Mouse (Mus musculus) intestine, embryonic 16.5 days (tissue): Measurements from ENCODE around the gene Rin3. TPM values are rescaled to one million over a fixed set of nuclear protein-coding genes. Genes with fewer than 3 reads are reported as not detected.

ENCODE experiments used
- ATAC-seq: fragments of 200-750 bp; cut with Nextera tagmentation; 2 replicates; pipeline ENCODE4 v1.8.0; 2017; ENCODE audit warnings: moderate TSS enrichment, moderate library complexity
- H3K27ac ChIP-seq: fragments of 300-500 bp; sonication (generic); 2 replicates; pipeline ENCODE4 v1.5.1; 2014; ENCODE audit warnings: mild to moderate bottlenecking, low read length
- H3K27me3 ChIP-seq: fragments of 300-500 bp; sonication (generic); replicated peaks from 2 replicates; pipeline ENCODE4 v1.6.1; 2014; ENCODE audit warnings: low read length, control low read depth, mixed read lengths; ENCODE audit not compliant: control insufficient read depth, insufficient read depth
- H3K36me3 ChIP-seq: fragments of 300-500 bp; sonication (generic); 2 replicates; pipeline ENCODE4 v1.6.1; 2014; ENCODE audit warnings: low read length, control low read depth; ENCODE audit not compliant: control insufficient read depth, insufficient read depth
- H3K4me1 ChIP-seq: fragments of 300-500 bp; sonication (generic); 2 replicates; pipeline ENCODE4 v1.6.1; 2014; ENCODE audit warnings: low read length, control low read depth, mixed read lengths; ENCODE audit not compliant: control insufficient read depth, insufficient read depth
- H3K4me2 ChIP-seq: fragments of 300-500 bp; sonication (generic); 2 replicates; pipeline ENCODE4 v1.6.1; 2014; ENCODE audit warnings: low read depth, low read length, control low read depth
- H3K4me3 ChIP-seq: fragments of 300-500 bp; sonication (generic); 2 replicates; pipeline ENCODE4 v1.5.1; 2014; ENCODE audit warnings: mild to moderate bottlenecking, low read length
- H3K9ac ChIP-seq: fragments of 300-500 bp; sonication (generic); 2 replicates; pipeline ENCODE4 v1.6.1; 2014; ENCODE audit warnings: low read depth, low read length
- H3K9me3 ChIP-seq: fragments of 300-500 bp; sonication (generic); 2 replicates; pipeline ENCODE4 v1.6.1; 2016; ENCODE audit warnings: low read length, control low read depth; ENCODE audit not compliant: control insufficient read depth
- WGBS: fragments of 180-500 bp; shearing (Covaris S2); extraction: QIAGEN DNeasy Blood & Tissue Kit; methylation state at CpG from one replicate; pipeline ENCODE4 v1.1.7; 2014; 5-methylcytosine and 5-hydroxymethylcytosine counted together
- polyA plus RNA-seq: library from polyadenylated mRNA; unstranded; fragments of >200 nt; fragmentation: Nextera tagmentation; extraction: Ambion mirVana; gene quantifications from 2 replicates; pipeline ENCODE4 v1.2.1, GENCODE M21; 2015

Rin3 gene
- polyA plus RNA-seq, 1 experiment from 2014 or later, result 10.3 TPM

- Histone ChIP-seq H3K36me3 (no peaks in the 10 kb centered on the region), H3K4me2 (no peak overlapping the region), H3K27ac (no peak overlapping the region), H3K27me3 (no peaks in the 10 kb centered on the region), H3K4me1 (peaks cover 5% of the 10 kb centered on the region; the same call in 1 of the 2 replicates), H3K9ac (no peak overlapping the region), H3K9me3 (no peaks in the 10 kb centered on the region), H3K4me3 (no peak overlapping the region)
- WGBS, result 93% methylated on average over 4 of the region's 4 CpGs
- ATAC-seq, result no peak
Observed at GRCm38 (mm10) chr12:102330188-102330587, 47.3 kb downstream of the Rin3 start.

GRCm38 (mm10) chr12:102330731-102331130, 47.9 kb downstream of the Rin3 start:
- peaks cover 5% of the 10 kb centered on the region; the same call in 1 of the 2 replicates for H3K4me1 ChIP-seq
- H3K9me3 ChIP-seq, result no peaks in the 10 kb centered on the region
- no peak overlapping the region for H3K4me2 ChIP-seq
- no peak overlapping the region for H3K27ac ChIP-seq
- H3K9ac ChIP-seq, result no peak overlapping the region
- no peak for ATAC-seq
- no peaks in the 10 kb centered on the region for H3K27me3 ChIP-seq
- H3K4me3 ChIP-seq, result no peak overlapping the region
- H3K36me3 ChIP-seq, result no peaks in the 10 kb centered on the region

- H3K27ac ChIP-seq, result no peak overlapping the region
- no peaks in the 10 kb centered on the region for H3K27me3 ChIP-seq
- no peak overlapping the region for H3K4me3 ChIP-seq
- H3K36me3 ChIP-seq, result no peaks in the 10 kb centered on the region
- 97% methylated on average over 2 of the region's 2 CpGs for WGBS
- H3K4me1 ChIP-seq, result no peaks in the 10 kb centered on the region
- no peak for ATAC-seq
- no peak overlapping the region for H3K9ac ChIP-seq
- no peak overlapping the region for H3K4me2 ChIP-seq
- H3K9me3 ChIP-seq, result no peaks in the 10 kb centered on the region
Observed at GRCm38 (mm10) chr12:102333101-102333500, 50.3 kb downstream of the Rin3 start.

- Histone ChIP-seq H3K9ac (no peak overlapping the region), H3K27me3 (no peaks in the 10 kb centered on the region), H3K36me3 (no peaks in the 10 kb centered on the region), H3K4me3 (no peak overlapping the region), H3K27ac (no peak overlapping the region), H3K4me2 (no peak overlapping the region), H3K4me1 (no peaks in the 10 kb centered on the region), H3K9me3 (no peaks in the 10 kb centered on the region)
- WGBS, result 69% methylated on average over 2 of the region's 2 CpGs
- ATAC-seq, result no peak
Observed at GRCm38 (mm10) chr12:102339085-102339484, 56.2 kb downstream of the Rin3 start.

GRCm38 (mm10) chr12:102340471-102340870, 57.6 kb downstream of the Rin3 start:
- Histone ChIP-seq H3K27ac (no peak overlapping the region), H3K4me3 (no peak overlapping the region), H3K4me1 (no peaks in the 10 kb centered on the region), H3K4me2 (no peak overlapping the region), H3K36me3 (no peaks in the 10 kb centered on the region), H3K9me3 (no peaks in the 10 kb centered on the region), H3K9ac (no peak overlapping the region), H3K27me3 (no peaks in the 10 kb centered on the region)
- 91% methylated on average over 6 of the region's 6 CpGs for WGBS
- ATAC-seq, result no peak

GRCm38 (mm10) chr12:102342147-102342546, 59.3 kb downstream of the Rin3 start:
- H3K27me3 ChIP-seq, result no peaks in the 10 kb centered on the region
- no peak overlapping the region for H3K4me3 ChIP-seq
- no peak overlapping the region for H3K9ac ChIP-seq
- H3K4me2 ChIP-seq, result no peak overlapping the region
- no peak overlapping the region for H3K27ac ChIP-seq
- H3K9me3 ChIP-seq, result no peaks in the 10 kb centered on the region
- no peaks in the 10 kb centered on the region for H3K4me1 ChIP-seq
- H3K36me3 ChIP-seq, result peaks cover 4% of the 10 kb centered on the region; the same call in 1 of the 2 replicates
- WGBS, result 47% methylated on average over 2 of the region's 2 CpGs
- no peak for ATAC-seq

- Histone ChIP-seq H3K36me3 (peaks cover 4% of the 10 kb centered on the region; the same call in 1 of the 2 replicates), H3K27ac (no peak overlapping the region)
- ATAC-seq, result no peak
Observed at GRCm38 (mm10) chr12:102342602-102343001, 59.8 kb downstream of the Rin3 start.

GRCm38 (mm10) chr12:102345031-102345815, 62.4 kb downstream of the Rin3 start:
- Histone ChIP-seq H3K36me3 (peaks cover 4% of the 10 kb centered on the region; the same call in 1 of the 2 replicates), H3K9me3 (no peaks in the 10 kb centered on the region), H3K27ac (no peak overlapping the region), H3K9ac (no peak overlapping the region), H3K4me3 (no peak overlapping the region), H3K4me2 (no peak overlapping the region), H3K27me3 (no peaks in the 10 kb centered on the region), H3K4me1 (peaks cover 5% of the 10 kb centered on the region; the same call in 1 of the 2 replicates)
- 70% methylated on average over 14 of the region's 14 CpGs for WGBS
- ATAC-seq, result no peak

More at GRCm38 (mm10) chr12:102342602-102343001, 59.8 kb downstream of the Rin3 start:
- H3K9me3 ChIP-seq, result no peaks in the 10 kb centered on the region
- H3K27me3 ChIP-seq, result no peaks in the 10 kb centered on the region
- H3K9ac ChIP-seq, result no peak overlapping the region
- H3K4me1 ChIP-seq, result no peaks in the 10 kb centered on the region
- H3K4me3 ChIP-seq, result no peak overlapping the region
- no peak overlapping the region for H3K4me2 ChIP-seq
- WGBS, result 60% methylated on average over 3 of the region's 3 CpGs

- H3K27me3 ChIP-seq, result no peaks in the 10 kb centered on the region
- peaks cover 4% of the 10 kb centered on the region; the same call in 1 of the 2 replicates for H3K36me3 ChIP-seq
- no peak overlapping the region for H3K9ac ChIP-seq
- H3K27ac ChIP-seq, result no peak overlapping the region
- no peaks in the 10 kb centered on the region for H3K9me3 ChIP-seq
- ATAC-seq, result no peak
- no peak overlapping the region for H3K4me3 ChIP-seq
- peaks cover 5% of the 10 kb centered on the region; the same call in 1 of the 2 replicates for H3K4me1 ChIP-seq
- H3K4me2 ChIP-seq, result no peak overlapping the region
- 8% methylated on average over 1 of the region's 1 CpGs for WGBS
Observed at GRCm38 (mm10) chr12:102346507-102346906, 63.7 kb downstream of the Rin3 start.
